Mouse (Mus musculus) lung, adult 18-20 months (tissue): ENCODE results near the gene Nosip.
"Not testable (repeated sequence)": the region's sequence is repeated elsewhere in the genome, so short reads cannot be mapped to it uniquely, and the experiment has no call there.

Experiments
- DNase-seq, 2 experiments: peaks; one replicate each; pipeline ENCODE4 v3.0.0; 2022; ENCODE audit warnings: mixed read lengths in 2 of 2

Gene Nosip

DNA sequence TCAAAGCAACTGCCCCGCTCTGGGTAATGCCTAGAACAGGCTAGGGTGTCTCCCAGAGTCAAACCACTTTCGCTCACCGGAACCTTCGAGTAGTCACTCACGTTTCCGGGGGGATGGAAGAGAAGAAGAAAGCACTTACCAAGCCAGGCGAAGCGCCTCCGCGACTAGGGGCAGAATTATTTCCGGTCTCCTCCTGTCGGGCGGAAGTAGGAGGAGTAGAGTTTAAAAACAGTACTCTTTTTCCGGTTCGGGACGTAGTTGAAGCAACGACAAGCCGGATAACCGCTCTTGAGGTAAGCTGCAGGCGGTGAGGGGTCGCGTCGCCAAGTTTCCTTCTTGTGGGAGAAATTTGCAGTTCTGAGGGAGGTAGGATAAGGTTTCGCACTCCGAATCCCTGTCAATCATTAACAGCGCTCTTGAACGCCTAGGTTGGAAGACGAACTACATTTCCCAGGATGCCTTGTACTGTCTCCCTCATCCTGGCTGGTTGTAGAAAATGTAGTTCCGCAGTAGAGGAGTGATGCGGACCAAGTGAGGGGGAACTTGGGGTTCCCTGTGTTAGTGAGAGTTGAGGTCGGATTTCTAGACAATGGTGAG is at the start of gene Nosip, which contains the start of gene Prrg2:
Gene Nosip, plus strand, starts transcription at position 191 of the 597 bp plus-strand sequence.
Gene Prrg2, minus strand, starts transcription at position 439 of the 597 bp plus-strand sequence.
- peak; percentile 96 to 97 for DNase-seq

- DNase-seq, result no peak
Measured at GRCm38 (mm10) chr7:45012824-45013223, 49.4 kb upstream of the Nosip start.

GRCm38 (mm10) chr7:45013366-45014095 is 48.7 kb upstream of the Nosip start:
- DNase-seq, result no peak

GRCm38 (mm10) chr7:45014096-45014451 is 48.2 kb upstream of the Nosip start:
- no peak for DNase-seq

GRCm38 (mm10) chr7:45015344-45015956 is 46.8 kb upstream of the Nosip start:
- DNase-seq, result no peak

DNA sequence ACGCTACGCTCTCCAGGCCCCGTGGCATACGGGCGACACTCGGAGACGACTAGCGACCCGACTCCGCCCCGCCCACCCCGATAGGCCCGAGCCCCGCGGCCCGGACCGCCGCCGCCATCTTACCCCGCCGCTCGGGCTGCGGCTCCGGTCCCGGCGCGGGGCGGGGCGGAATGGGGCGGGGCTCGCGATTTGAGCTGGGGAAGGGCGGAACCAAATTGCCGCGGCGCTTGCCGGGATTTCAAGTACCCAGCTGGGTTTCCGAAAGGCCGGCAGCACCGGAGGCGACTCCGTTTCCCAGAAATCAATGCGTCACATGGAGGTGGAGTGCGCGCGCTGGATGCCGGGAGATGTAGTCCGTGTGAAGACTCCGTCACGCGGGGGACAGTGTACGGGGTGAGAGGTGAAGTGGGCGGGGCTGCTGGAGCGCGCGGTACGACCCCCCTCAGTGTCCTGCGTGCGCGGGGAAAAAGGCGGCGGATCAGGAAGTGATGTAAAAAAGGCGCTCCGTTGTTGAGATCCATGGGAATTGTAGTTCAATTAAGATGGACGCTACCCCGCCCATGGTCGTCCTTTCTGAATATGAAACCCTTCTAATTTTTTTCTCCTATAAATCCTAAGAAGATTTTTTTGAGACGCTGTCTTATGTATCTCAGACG is 46.1 kb upstream of the Nosip start, which contains the start of gene Scaf1:
Gene Scaf1, minus strand, starts transcription at position 407 of the 656 bp plus-strand sequence.
- DNase-seq, result peak; percentile 100

- DNase-seq, result no peak
Measured at GRCm38 (mm10) chr7:45016761-45017160, 45.5 kb upstream of the Nosip start.

DNA sequence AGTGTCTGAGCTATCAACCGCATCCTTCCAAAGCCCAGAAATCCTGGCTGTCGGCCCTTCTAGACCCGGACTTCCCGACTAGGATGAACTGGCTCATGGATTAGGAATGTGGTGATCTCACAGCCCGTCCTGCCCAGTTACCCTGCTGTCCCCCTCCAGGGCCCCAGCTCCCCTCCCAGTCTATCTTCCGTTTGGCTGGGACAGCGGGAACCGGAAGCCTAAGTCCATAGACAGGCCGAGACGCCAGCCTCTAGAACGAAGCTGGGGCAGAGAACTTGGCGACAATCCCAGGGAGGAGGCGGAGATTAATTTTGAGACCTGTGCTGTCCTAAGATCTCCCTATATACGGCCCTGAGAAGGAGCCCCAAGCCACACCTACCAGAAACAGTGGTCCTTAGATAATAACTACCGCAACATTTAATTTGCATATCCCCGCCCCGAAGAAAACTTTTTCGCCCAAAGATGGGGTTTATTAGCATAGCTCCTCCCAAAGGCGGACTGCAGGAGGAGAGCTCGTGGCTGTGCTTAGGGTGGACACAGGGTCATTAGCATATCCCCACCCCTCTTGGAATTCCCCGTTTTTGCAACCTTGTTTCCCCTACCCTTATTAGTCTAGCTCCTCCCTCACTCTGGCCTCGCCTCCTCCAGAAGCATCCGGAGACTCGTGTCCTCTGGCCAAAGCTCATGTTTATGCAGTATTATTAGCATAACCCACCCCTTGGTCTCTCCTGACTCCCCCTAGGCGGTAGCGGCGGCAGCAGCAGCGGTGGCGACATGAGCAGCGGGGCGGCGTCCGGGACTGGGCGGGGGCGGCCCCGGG is 44.8 kb upstream of the Nosip start, which contains the start of gene Rras:
Gene Rras, plus strand, starts transcription at position 720 of the 820 bp plus-strand sequence.
- peak; percentile 98 to 99 for DNase-seq

- peak; percentile 87 to 90 for DNase-seq
Measured at GRCm38 (mm10) chr7:45019031-45019571, 43.1 kb upstream of the Nosip start.

DNA sequence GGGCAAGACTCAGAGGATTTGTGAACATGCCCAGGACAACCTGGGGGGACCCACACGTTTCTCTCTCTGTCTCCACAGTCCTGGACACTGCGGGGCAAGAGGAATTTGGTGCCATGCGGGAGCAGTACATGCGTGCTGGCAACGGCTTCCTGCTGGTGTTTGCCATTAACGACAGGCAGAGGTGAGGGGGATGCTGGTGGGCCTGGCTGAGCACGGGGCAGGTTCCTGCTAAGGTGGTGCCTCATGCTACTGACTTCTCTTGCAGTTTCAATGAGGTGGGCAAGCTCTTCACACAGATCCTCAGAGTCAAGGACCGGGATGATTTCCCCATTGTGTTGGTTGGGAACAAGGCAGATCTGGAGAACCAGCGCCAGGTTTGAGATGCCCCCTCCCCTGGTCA is 42.0 kb upstream of the Nosip start:
- DNase-seq, result no peak

GRCm38 (mm10) chr7:45023711-45024110 is 38.5 kb upstream of the Nosip start:
- DNase-seq, result not testable (repeated sequence)

DNA sequence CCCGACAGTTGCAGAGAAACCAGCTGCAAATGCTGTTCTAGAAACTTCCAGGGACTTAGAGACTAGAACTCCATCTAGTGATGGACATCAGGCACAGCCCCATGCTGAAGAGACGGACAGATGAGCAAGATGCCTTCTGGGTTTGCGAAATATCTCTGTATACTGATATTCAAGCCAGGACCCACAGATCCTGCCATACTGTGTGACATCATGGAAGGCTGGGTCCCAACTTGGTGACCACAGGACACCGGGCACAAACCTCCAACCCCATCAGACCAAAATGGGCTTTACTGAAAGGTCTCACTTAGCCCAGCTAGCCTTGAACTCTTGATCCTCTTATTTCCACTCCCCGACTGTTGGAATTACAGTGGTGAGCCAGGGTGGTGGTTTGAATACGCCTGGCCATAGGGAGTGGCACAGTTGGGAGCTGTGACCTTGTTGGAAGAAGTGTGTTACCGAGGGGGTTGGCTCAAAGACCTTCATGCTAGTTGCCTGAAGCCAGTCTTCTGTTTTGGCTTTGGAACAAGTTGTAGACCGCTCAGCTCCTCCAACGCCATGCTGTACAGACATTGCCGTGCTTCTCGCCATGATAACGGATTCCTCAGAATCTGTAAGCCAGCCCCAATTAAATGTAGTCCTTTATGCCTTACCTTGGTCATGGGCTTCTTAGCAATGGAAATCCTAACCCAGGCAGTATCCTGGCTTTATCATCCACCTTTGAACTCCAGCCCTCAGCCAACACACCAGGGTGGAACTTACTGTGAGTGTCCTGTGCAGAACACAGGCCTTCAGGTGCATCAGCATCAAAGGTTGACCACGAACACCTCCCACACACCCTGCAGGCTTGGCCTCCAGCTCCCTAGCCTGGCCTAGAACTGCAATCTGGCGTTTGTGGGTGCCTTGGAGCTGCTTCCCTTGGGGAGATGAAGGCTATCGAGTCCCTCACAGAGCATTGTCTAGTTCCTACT is 37.7 kb upstream of the Nosip start:
- DNase-seq, result no peak

DNA sequence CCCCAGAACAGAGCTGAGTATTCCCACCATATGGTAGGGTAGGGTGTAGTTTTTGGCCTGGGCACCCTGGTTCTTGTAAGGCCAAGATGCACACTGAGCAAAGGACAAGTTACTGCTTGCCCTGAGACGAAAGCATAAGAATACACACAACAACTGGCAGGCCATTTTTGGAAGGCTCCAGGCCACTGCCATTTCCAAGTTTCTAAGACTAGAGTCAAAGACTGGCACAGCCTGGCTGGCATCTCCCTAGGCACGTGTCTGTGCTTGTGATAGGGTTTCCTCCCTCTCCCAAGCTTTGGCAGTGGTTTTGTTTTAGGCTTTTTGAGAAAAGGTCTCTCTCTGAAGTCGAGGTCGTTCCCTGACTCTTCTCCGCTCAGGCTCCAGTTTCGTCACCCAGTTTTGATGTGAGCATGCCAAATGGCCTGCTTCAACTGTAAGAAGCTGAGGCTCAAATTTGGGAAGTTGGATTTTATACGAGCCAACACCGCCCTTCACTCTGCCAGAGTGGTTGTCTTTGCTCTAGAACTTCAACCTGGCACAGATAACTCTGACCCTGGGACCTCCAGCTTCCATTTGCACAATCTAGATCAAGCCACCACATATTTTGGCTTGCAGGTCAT is 36.5 kb upstream of the Nosip start:
- no peak for DNase-seq

DNA sequence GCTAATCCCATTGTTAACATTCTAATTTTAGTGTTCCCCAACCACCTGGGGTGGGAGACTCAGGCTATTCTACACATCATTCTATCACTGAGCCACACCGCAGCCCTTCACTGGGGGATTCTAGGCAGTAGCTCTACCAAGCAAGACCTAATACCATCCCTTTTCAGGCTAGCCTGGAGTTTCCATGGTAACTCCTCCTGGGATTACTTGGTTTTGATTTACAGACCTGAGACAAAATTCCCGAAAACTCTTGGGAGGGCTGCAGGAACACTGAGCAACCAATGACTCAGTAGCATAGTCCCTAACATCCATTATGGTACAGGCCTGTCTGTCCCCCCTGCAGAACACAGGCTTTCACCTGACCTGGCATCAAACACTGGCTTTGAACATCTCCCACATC is 36.0 kb upstream of the Nosip start:
- no peak for DNase-seq

DNA sequence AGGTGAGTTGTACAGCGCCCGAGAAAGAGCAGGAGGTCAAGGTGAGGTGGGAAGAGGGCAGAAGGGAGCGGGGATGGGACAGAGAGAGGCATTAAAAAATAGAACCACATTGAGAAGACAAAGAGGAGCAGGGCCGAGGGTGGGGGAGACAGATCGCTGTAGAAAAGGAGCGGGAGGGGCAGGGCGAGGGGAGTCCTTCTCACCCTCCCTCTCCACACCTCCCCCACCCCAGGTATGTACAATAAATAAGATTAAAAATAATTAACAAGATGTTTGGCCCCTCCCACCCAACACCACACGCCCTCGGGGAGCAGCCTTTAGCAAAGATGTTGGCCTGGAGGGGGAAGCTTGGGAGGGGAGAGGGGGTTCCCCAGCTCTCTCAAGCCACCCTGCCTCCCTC is 34.5 kb upstream of the Nosip start:
- DNase-seq, result no peak

GRCm38 (mm10) chr7:45028351-45028750 is 33.9 kb upstream of the Nosip start:
- no peak for DNase-seq

DNA sequence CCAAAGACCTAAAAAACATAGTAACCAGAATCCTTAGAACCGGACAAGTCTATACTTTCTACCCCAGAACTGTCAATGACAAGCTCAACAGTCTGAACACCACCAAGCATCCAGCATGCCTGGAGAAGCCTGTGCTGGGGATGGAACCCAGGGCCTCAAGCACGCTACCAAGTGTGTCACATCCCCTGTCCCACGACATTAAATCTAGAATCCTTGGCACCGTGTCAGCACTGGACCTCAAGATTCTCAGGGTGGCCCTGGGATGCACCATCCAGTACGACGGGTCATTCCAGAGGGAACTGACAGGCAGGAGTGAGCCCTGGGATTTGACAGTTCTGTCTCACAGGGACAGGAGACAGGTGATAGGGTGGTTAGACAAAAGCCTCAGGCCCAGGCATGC is 32.2 kb upstream of the Nosip start:
- DNase-seq, result no peak

GRCm38 (mm10) chr7:45030857-45031256 is 31.4 kb upstream of the Nosip start:
- no peak for DNase-seq

- DNase-seq, result no peak
Measured at GRCm38 (mm10) chr7:45033722-45034359, 28.4 kb upstream of the Nosip start.

DNA sequence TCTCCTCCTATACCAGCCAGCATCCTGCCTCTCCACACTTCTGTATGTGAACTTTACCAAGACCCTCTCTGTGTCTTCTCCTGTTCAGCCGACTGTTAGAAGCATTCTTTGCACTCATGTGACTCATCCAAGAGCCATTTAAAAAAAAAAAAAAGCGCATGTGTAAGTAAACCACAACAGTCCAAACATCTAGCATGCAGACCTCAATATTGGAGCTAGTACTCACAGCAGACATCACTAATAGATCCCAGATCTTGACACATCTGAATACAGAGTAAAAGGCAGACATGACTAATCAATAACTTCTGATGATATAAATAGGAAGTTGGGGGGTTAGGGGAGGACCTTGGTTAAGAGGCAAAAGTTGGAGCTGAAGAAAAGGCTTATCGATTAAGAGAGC is 26.6 kb upstream of the Nosip start:
- no peak for DNase-seq
